Mouse (Mus musculus) frontal cortex, postnatal 36 days (tissue): ENCODE data around the gene Gm9736.
"Not testable (repeated sequence)": the region's sequence is repeated elsewhere in the genome, so short reads cannot be mapped to it uniquely, and the experiment has no call there.

Source experiments
- DNase-seq, 2 experiments: peaks; one replicate each; pipeline ENCODE4 v3.0.0; 2022; ENCODE audit warnings: low spot score in 2 of 2

Gene Gm9736

DNA sequence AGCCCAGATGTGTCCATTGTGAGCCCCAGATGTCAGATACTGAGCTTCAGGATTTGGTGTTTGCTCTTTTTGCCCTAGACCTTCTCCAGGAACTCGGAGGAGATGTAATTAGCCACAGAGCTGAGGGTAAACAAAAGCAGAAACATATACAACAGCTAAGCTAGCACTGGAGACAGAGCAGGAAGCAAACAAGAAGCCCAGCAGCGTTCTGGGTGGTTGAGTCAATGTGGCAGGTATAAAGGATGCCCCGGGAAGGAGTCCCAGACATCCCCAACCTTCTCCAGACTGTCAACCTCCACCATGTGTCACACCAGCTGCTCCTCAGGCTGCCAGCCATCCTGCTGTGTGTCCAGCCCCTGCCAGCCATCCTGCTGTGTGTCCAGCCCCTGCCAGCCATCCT, 25.0 kb downstream of the Gm9736 start, which contains the start of gene Gm10100:
Gene Gm10100 (plus strand): TSS at position 301 of the 400 bp plus-strand sequence.
- no peak for DNase-seq

GRCm38 (mm10) chr10:77724855-77725254, 26.3 kb downstream of the Gm9736 start:
- DNase-seq: no peak

DNA sequence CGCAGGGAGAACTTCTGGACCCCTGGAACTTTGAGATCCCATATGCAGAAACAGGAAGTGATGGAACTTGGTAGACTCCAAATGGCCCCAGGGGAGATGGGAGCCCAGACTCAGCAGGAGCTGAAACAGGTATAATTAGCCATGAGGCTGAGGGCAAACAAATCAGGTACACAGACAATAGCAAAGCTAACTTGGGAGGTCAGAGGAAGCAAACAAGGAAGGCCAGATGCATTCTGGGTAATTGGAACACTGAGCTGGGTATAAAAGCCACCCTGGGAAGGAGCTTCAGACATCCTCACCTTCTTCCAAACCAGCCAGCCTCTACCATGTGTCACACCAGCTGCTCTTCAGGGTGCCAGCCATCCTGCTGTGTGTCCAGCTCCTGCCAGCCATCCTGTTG, 30.9 kb downstream of the Gm9736 start, which contains the start of gene Krtap12-1:
Gene Krtap12-1 (plus strand): TSS at position 301 of the 400 bp plus-strand sequence.
- not testable (repeated sequence) for DNase-seq

DNA sequence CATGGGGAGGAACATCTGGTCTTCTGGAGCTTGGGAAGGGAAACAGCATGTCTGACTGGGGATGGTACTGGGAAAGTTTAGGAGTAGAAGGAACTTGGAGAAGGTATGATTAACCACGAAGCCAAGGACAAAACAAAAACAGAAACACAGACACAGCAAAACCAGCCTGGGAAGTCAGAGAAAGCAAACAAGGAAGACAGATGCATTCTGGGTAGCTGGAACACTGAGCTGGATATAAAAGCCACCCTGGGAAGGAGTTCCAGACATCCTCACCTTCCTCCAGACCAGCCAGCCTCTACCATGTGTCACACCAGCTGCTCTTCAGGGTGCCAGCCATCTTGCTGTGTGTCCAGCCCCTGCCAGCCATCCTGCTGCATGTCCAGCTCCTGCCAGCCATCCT, 35.6 kb downstream of the Gm9736 start, which contains the start of gene Gm10142:
Gene Gm10142 (plus strand): TSS at position 301 of the 400 bp plus-strand sequence.
- DNase-seq: no peak

- DNase-seq: no peak
These were observed 37.4 kb downstream of the Gm9736 start for GRCm38 (mm10) chr10:77713734-77714133.

DNA sequence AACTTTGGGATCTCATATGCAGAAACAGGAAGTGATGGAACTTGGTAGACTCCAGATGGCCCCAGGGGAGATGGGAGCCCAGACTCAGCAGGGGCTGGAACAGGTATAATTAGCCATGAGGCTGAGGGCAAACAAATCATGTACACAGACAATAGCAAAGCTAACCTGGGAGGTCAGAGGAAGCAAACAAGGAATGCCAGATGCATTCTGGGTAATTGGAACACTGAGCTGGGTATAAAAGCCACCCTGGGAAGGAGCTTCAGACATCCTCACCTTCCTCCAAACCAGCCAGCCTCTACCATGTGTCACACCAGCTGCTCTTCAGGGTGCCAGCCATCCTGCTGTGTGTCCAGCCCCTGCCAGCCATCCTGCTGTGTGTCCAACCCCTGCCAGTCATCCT, 40.0 kb downstream of the Gm9736 start, which contains the start of gene Gm10024:
Gene Gm10024 (plus strand): TSS at position 301 of the 400 bp plus-strand sequence.
- DNase-seq: not testable (repeated sequence)

DNA sequence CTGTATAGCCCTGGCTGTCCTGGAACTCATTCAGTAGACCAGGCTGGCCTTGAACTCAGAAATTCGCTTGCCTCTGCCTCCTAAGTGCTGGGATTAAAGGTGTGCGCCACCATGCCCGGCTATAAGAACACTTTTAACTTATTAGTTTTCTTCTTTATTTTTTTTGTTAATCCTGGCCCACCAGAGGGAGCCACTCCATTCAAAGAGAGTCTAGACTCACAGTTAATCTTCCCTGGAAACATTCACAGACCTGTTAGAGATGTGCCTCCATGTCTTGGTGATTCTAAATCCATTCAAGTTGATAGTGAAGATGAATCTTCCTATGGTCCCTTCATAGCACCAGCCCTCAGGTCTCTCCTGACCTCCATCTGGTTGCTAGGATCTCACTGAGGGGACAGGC, 41.3 kb downstream of the Gm9736 start:
- DNase-seq: no peak

- DNase-seq: no peak
These were observed 44.8 kb downstream of the Gm9736 start, which contains the start of gene Gm10272 for GRCm38 (mm10) chr10:77706326-77706725. Gene Gm10272 (plus strand): TSS chr10:77706626.
